Mouse (Mus musculus): ENCODE data around the gene Rps11.
"Not testable (repeated sequence)": the region's sequence is repeated elsewhere in the genome, so short reads cannot be mapped to it uniquely, and the experiment has no call there.

Gene Rps11

GRCm38 (mm10) chr7:45131850-45132249, 7.6 kb upstream of the Rps11 start:
- no peak for DNase-seq (ENCODE audit: low spot score)

- no peak for DNase-seq (ENCODE audit: low spot score)
These were observed 5.7 kb upstream of the Rps11 start for GRCm38 (mm10) chr7:45129776-45130512.

- DNase-seq (ENCODE audit: low spot score), result no peak
These were observed 5.1 kb upstream of the Rps11 start for GRCm38 (mm10) chr7:45129318-45129717.

- peak; percentile 99 for DNase-seq (ENCODE audit: low spot score)
These were observed 4.5 kb upstream of the Rps11 start, which contains the start of gene Rpl13a for GRCm38 (mm10) chr7:45128624-45129246. TSS of gene Rpl13a (minus strand) at chr7:45128761.

GRCm38 (mm10) chr7:45127700-45128224, 3.5 kb upstream of the Rps11 start:
- no peak for DNase-seq (ENCODE audit: low spot score)

GRCm38 (mm10) chr7:45126844-45127699, 2.8 kb upstream of the Rps11 start:
- no peak for DNase-seq (ENCODE audit: low spot score)

- peak; percentile 29 for DNase-seq (ENCODE audit: low spot score)
These were observed 2.1 kb upstream of the Rps11 start for GRCm38 (mm10) chr7:45126147-45126843.

- peak; percentile 18 for DNase-seq (ENCODE audit: low spot score)
These were observed 1.4 kb upstream of the Rps11 start for GRCm38 (mm10) chr7:45125649-45126048.

- peak; percentile 66 for DNase-seq (ENCODE audit: low spot score)
These were observed 933 bp upstream of the Rps11 start for GRCm38 (mm10) chr7:45125144-45125600.

- DNase-seq (ENCODE audit: low spot score), result peak; percentile 14
These were observed 1.1 kb downstream of the Rps11 start for GRCm38 (mm10) chr7:45123186-45123570.

- no peak for DNase-seq (ENCODE audit: low spot score)
These were observed 1.6 kb downstream of the Rps11 start for GRCm38 (mm10) chr7:45122561-45123185.

- DNase-seq (ENCODE audit: low spot score), result no peak
These were observed 2.3 kb downstream of the Rps11 start for GRCm38 (mm10) chr7:45121966-45122365.

- DNase-seq (ENCODE audit: low spot score), result no peak
These were observed 2.8 kb downstream of the Rps11 start for GRCm38 (mm10) chr7:45121404-45121803.

GRCm38 (mm10) chr7:45119780-45120709, 4.2 kb downstream of the Rps11 start:
- DNase-seq (ENCODE audit: low spot score), result peak; percentile 28

GRCm38 (mm10) chr7:45118336-45118735, 5.9 kb downstream of the Rps11 start:
- DNase-seq (ENCODE audit: low spot score), result no peak

GRCm38 (mm10) chr7:45117566-45117965, 6.7 kb downstream of the Rps11 start:
- DNase-seq (ENCODE audit: low spot score), result peak; percentile 10

- no peak for DNase-seq (ENCODE audit: low spot score)
These were observed 10.8 kb downstream of the Rps11 start for GRCm38 (mm10) chr7:45113476-45113875.

- DNase-seq (ENCODE audit: low spot score), result peak; percentile 79
These were observed 11.7 kb downstream of the Rps11 start for GRCm38 (mm10) chr7:45112529-45112928.

- DNase-seq (ENCODE audit: low spot score), result no peak
These were observed 12.3 kb downstream of the Rps11 start for GRCm38 (mm10) chr7:45111940-45112339.

GRCm38 (mm10) chr7:45110089-45110488, 14.2 kb downstream of the Rps11 start:
- not testable (repeated sequence) for DNase-seq (ENCODE audit: low spot score)
